Mouse (Mus musculus): ENCODE data around the gene Gm11992. TPM values are rescaled to one million over a fixed set of nuclear protein-coding genes. Genes with fewer than 3 reads are reported as not detected.

Gm11992 gene
- polyA plus RNA-seq, 1 experiment from 2014 or later: 0.13 TPM

DNA sequence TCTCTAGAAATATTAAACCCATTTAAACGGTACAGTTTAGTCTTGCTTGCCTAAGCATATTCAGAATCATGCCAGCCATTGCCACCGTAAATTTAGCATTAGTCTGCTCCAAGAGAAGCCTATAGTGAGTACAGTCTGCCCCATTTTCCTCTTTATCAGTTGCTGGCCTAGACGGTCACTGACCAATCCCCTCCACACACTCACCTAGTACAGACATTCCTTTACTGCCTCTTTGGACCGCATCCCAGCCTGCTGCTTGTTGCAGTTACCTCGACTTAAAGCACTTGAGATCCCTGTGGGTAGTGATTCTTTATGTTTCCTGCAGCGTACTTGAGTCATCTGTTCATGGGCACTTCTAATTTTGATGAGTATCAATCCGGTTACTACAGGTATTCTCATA is 23.6 kb upstream of the Gm11992 start:
- Histone ChIP-seq H3K27ac (replicated peaks; ENCODE audit: low read depth, low read length) (no peak overlapping the region), H3K9ac (ENCODE audit: low read length) (no peak overlapping the region), H3K36me3 (ENCODE audit: control insufficient read depth, insufficient read depth, low read length) (no peaks in the 10 kb centered on the region), H3K9me3 (ENCODE audit: control insufficient read depth, low read length) (no peaks in the 10 kb centered on the region), H3K4me1 (ENCODE audit: control insufficient read depth, insufficient read depth, low read length) (no peaks in the 10 kb centered on the region), H3K4me3 (ENCODE audit: low read depth, low read length) (no peak overlapping the region), H3K4me2 (ENCODE audit: low read depth, severe bottlenecking) (no peak overlapping the region), H3K27me3 (ENCODE audit: control insufficient read depth, insufficient read depth, low read length) (no peaks in the 10 kb centered on the region)
- 81% methylated on average over 7 of the region's 7 CpGs for WGBS
- DNase-seq (ENCODE audit: low spot score): no peak
- ATAC-seq (ENCODE audit: insufficient number of reproducible peaks, low FRiP score, low TSS enrichment, low read depth): no peak

DNA sequence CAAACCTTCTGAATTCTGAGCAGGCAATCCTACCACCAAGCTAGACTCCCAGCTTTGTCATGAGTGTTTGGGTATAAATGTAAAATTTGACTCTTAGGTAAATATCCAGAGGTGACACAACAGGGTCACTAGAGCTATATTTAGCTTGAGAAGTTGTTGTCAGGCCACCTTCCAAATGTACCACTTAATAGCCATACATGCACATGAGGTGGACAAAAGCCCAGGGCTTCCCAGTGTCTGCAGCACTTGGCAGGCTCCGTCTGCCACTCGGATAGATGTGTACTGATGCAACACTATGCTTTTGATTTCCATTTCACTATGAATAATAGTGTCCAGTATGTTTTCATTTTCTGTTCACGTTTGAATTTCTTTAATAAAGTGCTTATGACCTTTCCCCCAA is 23.2 kb upstream of the Gm11992 start:
- 74% methylated on average over 3 of the region's 3 CpGs for WGBS
- no peak overlapping the region for H3K4me3 ChIP-seq (ENCODE audit: low read depth, low read length)
- H3K4me2 ChIP-seq (ENCODE audit: low read depth, severe bottlenecking): no peak overlapping the region
- no peak for ATAC-seq (ENCODE audit: insufficient number of reproducible peaks, low FRiP score, low TSS enrichment, low read depth)
- no peaks in the 10 kb centered on the region for H3K36me3 ChIP-seq (ENCODE audit: control insufficient read depth, insufficient read depth, low read length)
- no peak overlapping the region for H3K9ac ChIP-seq (ENCODE audit: low read length)
- no peak for DNase-seq (ENCODE audit: low spot score)
- no peaks in the 10 kb centered on the region for H3K4me1 ChIP-seq (ENCODE audit: control insufficient read depth, insufficient read depth, low read length)
- H3K9me3 ChIP-seq (ENCODE audit: control insufficient read depth, low read length): no peaks in the 10 kb centered on the region
- H3K27ac ChIP-seq (replicated peaks; ENCODE audit: low read depth, low read length): no peak overlapping the region
- H3K27me3 ChIP-seq (ENCODE audit: control insufficient read depth, insufficient read depth, low read length): no peaks in the 10 kb centered on the region

DNA sequence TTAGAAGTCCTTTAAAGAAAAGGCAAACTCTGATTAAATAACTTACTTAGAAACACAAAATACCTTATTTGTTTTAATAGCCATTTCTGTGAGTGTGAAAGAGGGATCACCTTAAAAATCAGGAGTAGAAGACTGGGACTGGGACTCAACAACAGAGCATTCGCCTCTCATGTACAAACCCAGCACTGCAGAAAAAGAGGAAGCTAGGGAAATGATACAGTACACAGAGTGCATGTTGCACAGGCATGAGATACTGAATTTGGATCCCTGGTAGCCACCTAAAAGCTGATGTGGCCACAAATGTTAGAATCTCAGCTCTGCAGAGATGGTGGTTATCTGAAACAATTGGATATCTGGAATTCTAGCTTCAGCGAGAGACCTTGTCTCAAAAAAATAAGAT is 16.9 kb upstream of the Gm11992 start:
- DNase-seq (ENCODE audit: low spot score) (no peak), ATAC-seq (ENCODE audit: insufficient number of reproducible peaks, low FRiP score, low TSS enrichment, low read depth) (no peak)
- no peak overlapping the region for H3K4me3 ChIP-seq (ENCODE audit: low read depth, low read length)
- no peak overlapping the region for H3K9ac ChIP-seq (ENCODE audit: low read length)
- H3K36me3 ChIP-seq (ENCODE audit: control insufficient read depth, insufficient read depth, low read length): no peaks in the 10 kb centered on the region
- WGBS: 87% methylated on average over 2 of the region's 2 CpGs
- H3K27ac ChIP-seq (replicated peaks; ENCODE audit: low read depth, low read length): no peak overlapping the region
- H3K9me3 ChIP-seq (ENCODE audit: control insufficient read depth, low read length): no peaks in the 10 kb centered on the region
- H3K4me1 ChIP-seq (ENCODE audit: control insufficient read depth, insufficient read depth, low read length): no peaks in the 10 kb centered on the region
- H3K4me2 ChIP-seq (ENCODE audit: low read depth, severe bottlenecking): no peak overlapping the region
- H3K27me3 ChIP-seq (ENCODE audit: control insufficient read depth, insufficient read depth, low read length): no peaks in the 10 kb centered on the region

DNA sequence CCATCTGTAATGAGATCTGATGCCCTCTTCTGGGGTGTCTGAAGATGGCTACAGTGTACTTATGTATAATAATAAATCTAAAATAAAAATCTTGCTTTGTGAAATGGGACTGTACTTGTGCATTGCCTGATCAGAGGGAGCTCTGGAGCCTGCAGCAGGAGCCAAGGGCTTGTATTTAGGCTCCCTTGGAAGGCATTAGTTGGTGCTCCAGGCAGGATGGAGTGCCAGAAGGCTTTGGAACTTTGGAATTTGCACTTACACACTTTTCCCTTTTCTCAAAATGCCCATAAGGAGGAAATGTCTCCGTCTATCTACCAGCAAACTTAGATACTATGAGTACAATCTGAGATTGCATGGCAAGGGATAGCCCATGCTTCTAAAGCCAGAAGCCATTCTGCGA is 1.8 kb upstream of the Gm11992 start:
- Histone ChIP-seq H3K4me1 (ENCODE audit: control insufficient read depth, insufficient read depth, low read length) (no peaks in the 10 kb centered on the region), H3K9me3 (ENCODE audit: control insufficient read depth, low read length) (no peaks in the 10 kb centered on the region), H3K4me2 (ENCODE audit: low read depth, severe bottlenecking) (no peak overlapping the region), H3K9ac (ENCODE audit: low read length) (no peak overlapping the region), H3K4me3 (ENCODE audit: low read depth, low read length) (no peak overlapping the region), H3K27me3 (ENCODE audit: control insufficient read depth, insufficient read depth, low read length) (peaks cover 12% of the 10 kb centered on the region; the same call in 1 of the 2 replicates), H3K27ac (replicated peaks; ENCODE audit: low read depth, low read length) (no peak overlapping the region), H3K36me3 (ENCODE audit: control insufficient read depth, insufficient read depth, low read length) (no peaks in the 10 kb centered on the region)
- DNase-seq (ENCODE audit: low spot score) (no peak), ATAC-seq (ENCODE audit: insufficient number of reproducible peaks, low FRiP score, low TSS enrichment, low read depth) (no peak)
- 82% methylated on average over 2 of the region's 2 CpGs for WGBS

DNA sequence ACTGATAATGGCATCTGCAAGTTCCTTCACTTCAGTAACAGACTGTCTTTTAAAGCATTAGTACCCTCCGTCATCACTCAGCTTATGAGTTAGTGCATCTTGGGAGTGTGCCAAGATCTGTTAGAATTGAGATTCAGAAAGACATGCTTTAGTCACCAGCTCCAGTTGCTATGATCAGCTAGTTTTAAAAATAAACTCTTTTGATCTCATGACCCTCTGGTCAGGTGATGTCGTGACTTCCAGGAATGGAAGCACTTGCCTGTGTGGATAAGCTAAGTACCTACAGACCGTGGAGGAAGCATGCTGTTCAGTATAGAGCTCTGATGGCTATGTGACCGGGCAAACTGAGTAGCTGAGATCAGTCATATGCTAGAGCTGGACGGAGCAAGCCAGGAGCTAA is 1.4 kb upstream of the Gm11992 start:
- Histone ChIP-seq H3K9me3 (ENCODE audit: control insufficient read depth, low read length) (no peaks in the 10 kb centered on the region), H3K4me1 (ENCODE audit: control insufficient read depth, insufficient read depth, low read length) (no peaks in the 10 kb centered on the region), H3K27ac (replicated peaks; ENCODE audit: low read depth, low read length) (no peak overlapping the region), H3K9ac (ENCODE audit: low read length) (no peak overlapping the region), H3K36me3 (ENCODE audit: control insufficient read depth, insufficient read depth, low read length) (no peaks in the 10 kb centered on the region), H3K27me3 (ENCODE audit: control insufficient read depth, insufficient read depth, low read length) (peaks cover 12% of the 10 kb centered on the region; the same call in 1 of the 2 replicates), H3K4me3 (ENCODE audit: low read depth, low read length) (no peak overlapping the region), H3K4me2 (ENCODE audit: low read depth, severe bottlenecking) (no peak overlapping the region)
- no peak for ATAC-seq (ENCODE audit: insufficient number of reproducible peaks, low FRiP score, low TSS enrichment, low read depth)
- no peak for DNase-seq (ENCODE audit: low spot score)
- 85% methylated on average over 5 of the region's 5 CpGs for WGBS

DNA sequence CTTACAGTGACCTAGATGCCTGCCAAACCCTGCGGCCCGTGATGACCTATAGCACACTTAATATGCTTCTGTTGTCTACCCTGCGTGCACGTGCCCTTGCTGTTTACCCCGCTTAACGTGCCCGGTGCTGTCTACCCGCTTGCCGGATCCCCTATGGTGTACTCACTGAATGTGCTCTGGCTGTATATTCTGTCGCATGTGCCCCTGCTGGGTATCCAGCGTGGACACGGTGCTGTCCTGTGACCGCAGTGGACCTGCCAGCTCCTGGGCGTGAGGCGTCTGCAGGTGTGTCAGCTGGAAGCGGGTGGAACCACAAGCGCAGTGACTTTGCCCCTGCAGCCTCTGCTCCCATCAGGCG is 288 bp downstream of the Gm11992 start, which contains the start of gene Sun3:
Gene Sun3, minus strand, starts transcription at position 289 of the 358 bp plus-strand sequence.
- no peak for ATAC-seq (ENCODE audit: insufficient number of reproducible peaks, low FRiP score, low TSS enrichment, low read depth)
- H3K27me3 ChIP-seq (ENCODE audit: control insufficient read depth, insufficient read depth, low read length): peaks cover 12% of the 10 kb centered on the region; the same call in 1 of the 2 replicates
- H3K9ac ChIP-seq (ENCODE audit: low read length): no peak within 1 kb of the TSS
- no peaks in the 10 kb centered on the region for H3K36me3 ChIP-seq (ENCODE audit: control insufficient read depth, insufficient read depth, low read length)
- WGBS: 2% methylated on average over 18 of the region's 18 CpGs
- H3K9me3 ChIP-seq (ENCODE audit: control insufficient read depth, low read length): no peaks in the 10 kb centered on the region
- H3K4me1 ChIP-seq (ENCODE audit: control insufficient read depth, insufficient read depth, low read length): no peaks in the 10 kb centered on the region
- no peak within 1 kb of the TSS for H3K27ac ChIP-seq (replicated peaks; ENCODE audit: low read depth, low read length)
- peak within 1 kb of the TSS; percentile 88 for H3K4me2 ChIP-seq (ENCODE audit: low read depth, severe bottlenecking)
- H3K4me3 ChIP-seq (ENCODE audit: low read depth, low read length): peak within 1 kb of the TSS; percentile 35
- DNase-seq (ENCODE audit: low spot score): no peak

DNA sequence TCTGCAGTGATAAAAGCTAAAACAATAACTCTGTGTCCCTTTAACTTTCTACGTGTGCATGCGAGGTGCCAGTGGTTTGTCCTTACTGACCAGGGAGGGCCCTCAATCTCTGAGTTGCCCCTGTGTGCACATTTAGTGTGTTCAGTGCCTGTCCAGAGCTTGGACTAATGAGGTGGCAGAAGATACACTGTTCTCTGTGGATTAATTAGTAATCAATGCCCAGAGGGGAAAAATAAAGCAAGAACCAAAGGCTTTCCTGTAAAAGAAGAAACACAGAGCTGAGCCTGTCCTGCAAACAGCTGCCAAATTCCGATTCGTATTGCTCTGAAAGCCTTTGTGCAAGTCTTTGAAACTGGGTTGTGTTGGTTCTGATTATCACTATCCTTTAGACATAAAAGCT is 1.8 kb downstream of the Gm11992 start:
- H3K4me2 ChIP-seq (ENCODE audit: low read depth, severe bottlenecking): no peak overlapping the region
- no peak for ATAC-seq (ENCODE audit: insufficient number of reproducible peaks, low FRiP score, low TSS enrichment, low read depth)
- H3K9me3 ChIP-seq (ENCODE audit: control insufficient read depth, low read length): no peaks in the 10 kb centered on the region
- peaks cover 12% of the 10 kb centered on the region; the same call in 1 of the 2 replicates for H3K27me3 ChIP-seq (ENCODE audit: control insufficient read depth, insufficient read depth, low read length)
- no peaks in the 10 kb centered on the region for H3K4me1 ChIP-seq (ENCODE audit: control insufficient read depth, insufficient read depth, low read length)
- WGBS: 84% methylated on average over 4 of the region's 4 CpGs
- H3K4me3 ChIP-seq (ENCODE audit: low read depth, low read length): no peak overlapping the region
- DNase-seq (ENCODE audit: low spot score): no peak
- H3K9ac ChIP-seq (ENCODE audit: low read length): no peak overlapping the region
- no peaks in the 10 kb centered on the region for H3K36me3 ChIP-seq (ENCODE audit: control insufficient read depth, insufficient read depth, low read length)
- H3K27ac ChIP-seq (replicated peaks; ENCODE audit: low read depth, low read length): no peak overlapping the region

DNA sequence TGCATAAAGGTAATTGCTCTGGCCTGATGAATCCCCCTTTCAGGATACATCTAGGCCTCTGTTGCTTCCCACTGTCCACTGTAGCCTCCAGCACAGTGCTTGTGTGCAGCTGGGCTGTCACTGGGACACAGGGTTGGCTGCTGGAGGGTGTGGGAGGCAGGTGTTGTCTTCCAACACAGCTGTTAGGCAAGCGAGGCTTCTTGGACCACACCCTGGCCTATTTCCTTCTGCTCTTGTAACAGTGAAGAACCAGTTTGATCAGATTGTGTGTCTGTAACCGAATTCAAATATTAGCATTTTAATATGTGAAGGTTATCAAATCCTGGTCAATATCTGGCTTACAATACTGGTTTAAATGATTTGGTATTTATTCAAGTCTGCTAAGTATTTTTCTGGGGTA is 3.5 kb downstream of the Gm11992 start:
- WGBS: 78% methylated on average over 2 of the region's 2 CpGs
- H3K4me2 ChIP-seq (ENCODE audit: low read depth, severe bottlenecking): no peak overlapping the region
- no peaks in the 10 kb centered on the region for H3K4me1 ChIP-seq (ENCODE audit: control insufficient read depth, insufficient read depth, low read length)
- H3K27ac ChIP-seq (replicated peaks; ENCODE audit: low read depth, low read length): no peak overlapping the region
- ATAC-seq (ENCODE audit: insufficient number of reproducible peaks, low FRiP score, low TSS enrichment, low read depth) (no peak), DNase-seq (ENCODE audit: low spot score) (no peak)
- no peak overlapping the region for H3K9ac ChIP-seq (ENCODE audit: low read length)
- H3K27me3 ChIP-seq (ENCODE audit: control insufficient read depth, insufficient read depth, low read length): peaks cover 12% of the 10 kb centered on the region; the same call in 1 of the 2 replicates
- no peaks in the 10 kb centered on the region for H3K36me3 ChIP-seq (ENCODE audit: control insufficient read depth, insufficient read depth, low read length)
- H3K4me3 ChIP-seq (ENCODE audit: low read depth, low read length): no peak overlapping the region
- H3K9me3 ChIP-seq (ENCODE audit: control insufficient read depth, low read length): no peaks in the 10 kb centered on the region

DNA sequence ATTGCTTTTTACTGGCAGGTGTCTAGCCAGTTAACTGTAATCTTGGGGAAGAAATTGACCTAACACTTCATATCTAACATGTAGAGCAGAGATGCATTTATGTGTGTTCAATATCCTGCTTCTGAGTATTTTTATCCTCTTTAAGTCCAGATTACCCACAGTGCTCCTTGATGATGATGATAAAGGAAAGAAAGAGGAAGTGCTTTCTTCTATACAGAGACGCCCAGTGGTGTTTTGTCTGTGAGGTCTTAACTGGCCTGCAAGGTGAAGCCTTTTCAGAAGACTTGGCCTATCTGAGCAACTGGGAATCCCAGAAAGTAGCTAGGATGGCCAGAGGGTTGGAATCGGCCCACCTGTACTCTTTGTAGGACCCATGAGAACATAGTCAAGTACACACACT is 8.5 kb downstream of the Gm11992 start:
- Histone ChIP-seq H3K27me3 (ENCODE audit: control insufficient read depth, insufficient read depth, low read length) (no peaks in the 10 kb centered on the region), H3K9ac (ENCODE audit: low read length) (no peak overlapping the region), H3K4me2 (ENCODE audit: low read depth, severe bottlenecking) (no peak overlapping the region), H3K9me3 (ENCODE audit: control insufficient read depth, low read length) (no peaks in the 10 kb centered on the region), H3K4me3 (ENCODE audit: low read depth, low read length) (no peak overlapping the region), H3K27ac (replicated peaks; ENCODE audit: low read depth, low read length) (no peak overlapping the region), H3K4me1 (ENCODE audit: control insufficient read depth, insufficient read depth, low read length) (no peaks in the 10 kb centered on the region), H3K36me3 (ENCODE audit: control insufficient read depth, insufficient read depth, low read length) (no peaks in the 10 kb centered on the region)
- WGBS: 83% methylated on average over 2 of the region's 2 CpGs
- no peak for DNase-seq (ENCODE audit: low spot score)
- no peak for ATAC-seq (ENCODE audit: insufficient number of reproducible peaks, low FRiP score, low TSS enrichment, low read depth)

Data from limb, embryonic 11.5 days (tissue).